Mouse (Mus musculus) kidney, postnatal 0 days (tissue): ENCODE measurements around the gene Ccdc138. TPM values are rescaled to one million over a fixed set of nuclear protein-coding genes. Genes with fewer than 3 reads are reported as not detected.

Source experiments
- ATAC-seq: fragments of 200-750 bp; cut with Nextera tagmentation; replicated peaks from 2 replicates; pipeline ENCODE4 v1.8.0; 2017; ENCODE audit warnings: low read depth, moderate number of reproducible peaks, moderate TSS enrichment, moderate library complexity; ENCODE audit not compliant: low FRiP score
- DNase-seq: peaks from one replicate; pipeline ENCODE4 v3.0.0-alpha.2; 2016; ENCODE audit warnings: low spot score
- H3K27ac ChIP-seq: fragments of 300-500 bp; sonication (generic); 2 replicates; pipeline ENCODE4 v1.5.1; 2014; ENCODE audit warnings: mild to moderate bottlenecking
- H3K27me3 ChIP-seq: fragments of 300-500 bp; sonication (generic); 2 replicates; pipeline ENCODE4 v1.6.1; 2014; ENCODE audit warnings: low read length, mixed read lengths; ENCODE audit not compliant: insufficient read depth
- H3K36me3 ChIP-seq: fragments of 300-500 bp; sonication (generic); 2 replicates; pipeline ENCODE4 v1.6.1; 2014; ENCODE audit warnings: low read length, mixed read lengths; ENCODE audit not compliant: insufficient read depth
- H3K4me1 ChIP-seq: fragments of 300-500 bp; sonication (generic); replicated peaks from 2 replicates; pipeline ENCODE4 v1.6.1; 2014; ENCODE audit warnings: antibody characterized with exemption, low read length, mixed read lengths; ENCODE audit not compliant: insufficient read depth
- H3K4me2 ChIP-seq: fragments of 300-500 bp; sonication (generic); 2 replicates; pipeline ENCODE4 v1.6.1; 2014; ENCODE audit warnings: mild to moderate bottlenecking, low read length, moderate library complexity, mixed read lengths
- H3K4me3 ChIP-seq: fragments of 300-500 bp; sonication (generic); replicated peaks from 2 replicates; pipeline ENCODE4 v1.5.1; 2014; ENCODE audit warnings: low read depth, low read length
- H3K9ac ChIP-seq: fragments of 300-500 bp; sonication (generic); 2 replicates; pipeline ENCODE4 v1.6.1; 2014; ENCODE audit warnings: low read depth, low read length
- H3K9me3 ChIP-seq: fragments of 300-500 bp; sonication (generic); replicated peaks from 2 replicates; pipeline ENCODE4 v1.6.1; 2016; ENCODE audit warnings: low read length, inconsistent platforms, mixed read lengths
- CTCF ChIP-seq: IDR thresholded peaks from 2 replicates; pipeline ENCODE4 v1.5.1; 2016; ENCODE audit warnings: antibody characterized with exemption, low read depth, mild to moderate bottlenecking, moderate library complexity
- whole genome bisulfite sequencing: fragments of 180-500 bp; shearing (Covaris S2); extraction: QIAGEN DNeasy Blood & Tissue Kit; methylation state at CpG from one replicate; pipeline ENCODE4 v1.1.7; 2014; 5-methylcytosine and 5-hydroxymethylcytosine counted together
- polyA plus RNA-seq: library from polyadenylated mRNA; unstranded; fragments of >200 nt; fragmentation: Nextera tagmentation; extraction: Ambion mirVana; gene quantifications from 2 replicates; pipeline ENCODE4 v1.2.1, GENCODE M21; 2015

Ccdc138 gene
- polyA plus RNA-seq, 1 experiment from 2014 or later = 4.6 TPM

DNA sequence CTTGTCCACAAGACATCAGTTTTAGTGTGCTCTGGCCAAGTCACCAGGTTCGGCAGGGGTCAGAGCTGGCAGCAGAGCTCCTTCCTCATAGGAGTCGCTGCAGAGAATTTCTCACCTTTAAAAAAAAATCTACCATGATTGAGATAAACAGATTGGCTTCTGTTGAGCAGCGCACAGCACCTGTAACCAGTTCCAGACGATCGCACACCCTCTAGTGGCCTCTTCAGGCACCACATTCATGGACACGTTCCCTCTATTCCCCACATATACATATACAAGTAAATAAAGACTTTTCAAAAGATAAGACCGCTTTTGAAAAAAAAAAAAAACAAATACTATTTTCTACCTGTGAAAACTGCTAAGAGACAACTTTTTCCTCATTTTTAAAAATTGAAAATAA lies 61.4 kb downstream of the Ccdc138 start:
- Histone ChIP-seq H3K4me2 (no peak overlapping the region), H3K9ac (no peak overlapping the region), H3K36me3 (no peaks in the 10 kb centered on the region), H3K27me3 (no peaks in the 10 kb centered on the region), H3K27ac (no peak overlapping the region), H3K9me3 (no peaks in the 10 kb centered on the region), H3K4me1 (no peaks in the 10 kb centered on the region), H3K4me3 (no peak overlapping the region)
- TF ChIP-seq CTCF = peak; percentile 63
- ATAC-seq = no peak
- 34% methylated on average over 7 of the region's 7 CpGs for WGBS
- peak; percentile 66 for DNase-seq

DNA sequence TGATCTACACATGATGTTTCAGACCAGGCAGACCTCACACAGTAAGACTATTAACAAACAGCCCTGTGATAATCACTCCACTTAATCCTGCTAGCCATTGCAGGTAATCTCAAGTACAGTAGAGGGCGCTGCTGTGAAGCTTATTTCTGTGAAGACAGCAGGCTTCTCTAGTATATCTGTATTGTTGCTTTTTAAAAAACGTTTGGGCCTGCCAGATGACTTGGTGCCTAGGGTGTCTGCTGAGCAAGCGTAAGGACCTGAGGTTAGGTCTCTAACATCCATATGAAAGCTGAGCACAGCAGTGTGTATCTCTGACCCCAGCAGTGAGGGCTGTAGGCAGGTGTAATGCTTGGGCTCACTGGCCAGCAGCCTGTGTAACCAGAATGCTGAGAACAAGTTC lies 62.2 kb downstream of the Ccdc138 start:
- Histone ChIP-seq H3K9ac (no peak overlapping the region), H3K36me3 (no peaks in the 10 kb centered on the region), H3K4me3 (no peak overlapping the region), H3K9me3 (no peaks in the 10 kb centered on the region), H3K4me2 (no peak overlapping the region), H3K27ac (peak overlapping the region; percentile 20; the same call in 1 of the 2 replicates), H3K4me1 (no peaks in the 10 kb centered on the region), H3K27me3 (no peaks in the 10 kb centered on the region)
- DNase-seq (peak; percentile 85), ATAC-seq (peak; percentile 57)
- peak; percentile 83 for TF ChIP-seq CTCF
- 19% methylated on average over 3 of the region's 3 CpGs for WGBS

DNA sequence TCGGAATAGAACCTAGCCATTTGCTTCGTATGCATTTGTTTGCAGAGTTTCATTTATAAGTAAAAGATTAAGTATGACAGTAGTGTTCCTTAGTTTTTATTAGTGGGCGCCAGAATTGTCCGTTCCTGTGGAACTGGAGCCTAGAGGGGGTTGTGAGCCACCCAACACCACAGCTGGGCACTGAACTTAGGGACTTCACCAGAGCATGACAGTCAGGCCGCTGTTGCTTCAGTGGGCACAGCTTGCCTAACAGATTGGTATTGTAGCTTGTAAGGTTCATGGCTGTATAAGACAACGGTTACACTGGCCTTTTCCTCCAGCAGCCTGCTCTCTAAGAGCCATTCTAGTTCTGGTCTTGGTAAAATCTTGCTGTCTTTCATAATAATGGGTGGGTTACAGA lies 62.8 kb downstream of the Ccdc138 start:
- DNase-seq = peak; percentile 5
- Histone ChIP-seq H3K4me1 (no peaks in the 10 kb centered on the region), H3K4me3 (no peak overlapping the region), H3K9me3 (no peaks in the 10 kb centered on the region), H3K9ac (no peak overlapping the region), H3K27me3 (no peaks in the 10 kb centered on the region), H3K36me3 (no peaks in the 10 kb centered on the region), H3K4me2 (no peak overlapping the region), H3K27ac (peak overlapping the region; percentile 20; the same call in 1 of the 2 replicates)
- 56% methylated on average over 6 of the region's 6 CpGs for WGBS
- ATAC-seq = peak; percentile 25; the same call in 1 of the 2 replicates
- no peak for TF ChIP-seq CTCF

DNA sequence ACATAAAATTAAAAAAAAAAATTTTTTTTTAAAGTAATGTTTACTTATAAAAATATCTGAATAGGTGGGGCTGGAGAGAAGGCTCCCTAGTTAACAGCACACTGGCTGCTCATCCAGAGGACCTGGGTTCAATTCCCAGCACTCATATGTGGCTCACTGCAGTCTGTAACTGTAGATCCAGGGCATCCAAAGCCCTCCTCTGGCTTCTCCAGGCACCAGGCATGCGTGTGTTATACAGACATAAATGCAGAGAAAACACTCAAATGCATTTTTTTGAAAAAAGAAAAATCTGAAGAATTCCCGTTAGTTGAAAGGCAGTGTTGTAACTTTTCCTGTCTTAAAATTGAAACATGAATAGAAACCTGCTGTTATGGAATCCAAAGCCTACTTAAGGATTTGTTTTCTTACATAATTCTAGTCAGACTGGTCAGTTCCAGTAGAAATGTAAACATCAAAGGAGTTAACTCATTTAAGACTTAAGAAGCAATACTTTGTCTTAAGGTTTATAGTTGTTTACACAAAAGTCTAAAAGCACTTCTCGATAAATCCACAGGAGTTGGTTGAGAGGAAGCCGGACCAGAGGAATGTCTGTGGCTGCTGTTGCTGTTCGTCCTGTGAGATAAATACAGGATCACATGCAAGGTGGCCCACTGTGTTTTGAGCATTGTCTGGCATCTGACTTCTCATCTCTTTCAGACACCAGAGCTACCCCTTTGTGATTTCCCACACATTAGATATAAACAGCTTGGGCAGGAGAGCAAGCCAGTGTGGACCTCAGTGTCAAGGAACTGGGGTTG lies 87.9 kb downstream of the Ccdc138 start:
- Histone ChIP-seq H3K9ac (no peak overlapping the region), H3K27me3 (no peaks in the 10 kb centered on the region), H3K36me3 (no peaks in the 10 kb centered on the region), H3K4me2 (no peak overlapping the region), H3K9me3 (no peaks in the 10 kb centered on the region), H3K4me3 (no peak overlapping the region), H3K4me1 (no peaks in the 10 kb centered on the region), H3K27ac (no peak overlapping the region)
- DNase-seq = peak; percentile 73
- no peak for TF ChIP-seq CTCF
- ATAC-seq = no peak
- WGBS = 53% methylated on average over 5 of the region's 5 CpGs

DNA sequence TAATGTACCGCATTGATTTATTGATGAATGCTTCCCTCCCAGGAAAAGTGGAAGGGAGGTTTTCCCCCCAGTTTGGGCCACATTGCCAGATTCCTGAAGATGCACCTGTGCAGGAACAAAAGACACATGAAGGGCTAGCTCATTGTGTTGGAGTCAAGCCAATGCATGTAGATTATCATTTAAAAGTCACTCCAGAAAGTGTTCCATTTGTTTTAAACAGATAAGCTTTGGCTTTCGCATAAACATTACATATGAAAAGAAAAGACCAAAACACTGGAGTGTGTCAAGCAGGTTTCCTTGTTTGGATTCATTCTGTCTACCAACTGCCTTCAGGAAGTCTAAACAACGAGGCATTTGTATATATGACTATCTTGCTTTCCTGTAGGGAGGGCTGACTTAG lies 96.7 kb downstream of the Ccdc138 start:
- H3K9ac ChIP-seq = no peak overlapping the region
- no peak for TF ChIP-seq CTCF
- no peak overlapping the region; the same call in 1 of the 2 replicates for H3K27ac ChIP-seq
- H3K4me1 ChIP-seq = no peaks in the 10 kb centered on the region
- H3K9me3 ChIP-seq = no peaks in the 10 kb centered on the region
- H3K4me2 ChIP-seq = no peak overlapping the region
- DNase-seq (no peak), ATAC-seq (no peak)
- H3K36me3 ChIP-seq = no peaks in the 10 kb centered on the region
- WGBS = 77% methylated on average over 3 of the region's 3 CpGs
- no peak overlapping the region for H3K4me3 ChIP-seq
- no peaks in the 10 kb centered on the region for H3K27me3 ChIP-seq

DNA sequence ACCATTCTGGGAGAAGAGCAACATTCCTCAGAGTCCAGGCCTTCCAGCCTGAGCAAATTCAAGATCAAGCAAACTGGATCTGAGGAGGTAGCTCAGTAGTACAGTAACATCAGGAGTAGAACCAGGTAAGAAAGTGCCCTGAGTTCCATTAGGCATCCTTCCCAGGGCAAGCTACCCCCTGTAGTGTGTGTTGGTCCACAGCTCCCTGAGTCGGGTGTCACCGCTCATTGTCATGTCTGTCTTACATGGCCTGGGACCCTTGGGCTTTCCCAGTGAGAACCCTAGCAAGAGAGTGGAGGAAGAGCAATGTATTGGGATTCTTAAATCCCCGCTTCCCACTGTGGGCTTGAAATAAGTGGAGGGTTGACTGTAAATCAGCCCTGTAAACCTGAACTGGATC lies 97.4 kb downstream of the Ccdc138 start:
- Histone ChIP-seq H3K27me3 (no peaks in the 10 kb centered on the region), H3K4me2 (no peak overlapping the region), H3K27ac (no peak overlapping the region), H3K9ac (no peak overlapping the region), H3K4me1 (no peaks in the 10 kb centered on the region), H3K4me3 (no peak overlapping the region), H3K9me3 (no peaks in the 10 kb centered on the region), H3K36me3 (no peaks in the 10 kb centered on the region)
- TF ChIP-seq CTCF = no peak
- WGBS = 93% methylated on average over 3 of the region's 3 CpGs
- no peak for ATAC-seq
- no peak for DNase-seq
